Comparison of ENCODE assay signal across 19 mouse cellular contexts in genomic region chr8:59499618-59500017, GRCm38 (mm10).
"Had no signal": no experiment of that assay in that cellular context is flagged by ENCODE, and none has a peak within 500 bp of the region (broad histone marks: within the 10 kb centered on the region; RNA-seq: fewer than 3 reads in every experiment).

No protein-coding gene starts in this region.

- H3K27ac ChIP-seq: kidney, embryonic 15.5 days; liver, embryonic 13.5 days; lung, embryonic 15.5 days; midbrain, embryonic 10.5 days; midbrain, embryonic 13.5 days; neural tube, embryonic 13.5 days had no signal

- H3K4me2 ChIP-seq: kidney, embryonic 15.5 days; liver, embryonic 13.5 days; lung, embryonic 15.5 days; midbrain, embryonic 13.5 days; neural tube, embryonic 13.5 days had no signal

- H3K9me3 ChIP-seq: kidney, embryonic 15.5 days; liver, embryonic 13.5 days; lung, embryonic 15.5 days; megakaryocyte, embryonic 14.5 days; midbrain, embryonic 10.5 days; midbrain, embryonic 13.5 days; neural tube, embryonic 13.5 days had no signal

- H3K4me1 ChIP-seq: kidney, embryonic 15.5 days; liver, embryonic 13.5 days; lung, embryonic 15.5 days; megakaryocyte, embryonic 14.5 days; midbrain, embryonic 10.5 days; midbrain, embryonic 13.5 days; neural tube, embryonic 13.5 days had no signal

- H3K27me3 ChIP-seq: kidney, embryonic 15.5 days; liver, embryonic 13.5 days; lung, embryonic 15.5 days; megakaryocyte, embryonic 14.5 days; midbrain, embryonic 13.5 days; neural tube, embryonic 13.5 days had no signal

- H3K36me3 ChIP-seq: kidney, embryonic 15.5 days; liver, embryonic 13.5 days; lung, embryonic 15.5 days; midbrain, embryonic 10.5 days; midbrain, embryonic 13.5 days; neural tube, embryonic 13.5 days had no signal

- H3K9ac ChIP-seq: kidney, embryonic 15.5 days; liver, embryonic 13.5 days; lung, embryonic 15.5 days; midbrain, embryonic 13.5 days; neural tube, embryonic 13.5 days had no signal

- H3K4me3 ChIP-seq: kidney, embryonic 15.5 days; liver, embryonic 13.5 days; lung, embryonic 15.5 days; megakaryocyte, embryonic 14.5 days; midbrain, embryonic 10.5 days; midbrain, embryonic 13.5 days; myocyte; neural tube, embryonic 13.5 days had no signal

- DNase-seq: kidney, adult 11 months; kidney, adult 8-10 months; kidney, postnatal 10 days; kidney, postnatal 36 days; liver, embryonic 13.5 days; lung, postnatal 10 days; lung, postnatal 36 days; retina, postnatal 1 day; thymus, adult 2 months; thymus, postnatal 14 days; thymus, postnatal 4 days had no signal

- ATAC-seq: midbrain, embryonic 13.5 days; midbrain, embryonic 16.5 days had no signal
